Mouse (Mus musculus) limb, embryonic 14.5 days (tissue): ENCODE data around the gene Zfp53. TPM values are rescaled to one million over a fixed set of nuclear protein-coding genes. Genes with fewer than 3 reads are reported as not detected.

Experiments used
- ATAC-seq: fragments of 200-750 bp; cut with Nextera tagmentation; 2 replicates; pipeline ENCODE4 v1.8.0; 2017; ENCODE audit warnings: low read depth, moderate number of reproducible peaks, moderate TSS enrichment; ENCODE audit not compliant: low FRiP score
- DNase-seq: peaks from one replicate; pipeline ENCODE4 v3.0.0-alpha.2; 2015; ENCODE audit warnings: low spot score
- H3K27ac ChIP-seq: fragments of 300-500 bp; sonication (generic); replicated peaks from 2 replicates; pipeline ENCODE4 v1.5.1; 2014; ENCODE audit warnings: low read depth, mild to moderate bottlenecking, low read length, moderate library complexity, mixed read lengths
- H3K27me3 ChIP-seq: fragments of 300-500 bp; sonication (generic); 2 replicates; pipeline ENCODE4 v1.6.1; 2014; ENCODE audit warnings: low read length, mixed read lengths; ENCODE audit not compliant: control insufficient read depth, insufficient read depth
- H3K36me3 ChIP-seq: fragments of 300-500 bp; sonication (generic); 2 replicates; pipeline ENCODE4 v1.6.1; 2014; ENCODE audit warnings: mild to moderate bottlenecking, low read length, moderate library complexity, mixed read lengths; ENCODE audit not compliant: control insufficient read depth, insufficient read depth
- H3K4me1 ChIP-seq: fragments of 300-500 bp; sonication (generic); 2 replicates; pipeline ENCODE4 v1.6.1; 2014; ENCODE audit warnings: antibody characterized with exemption, low read length, mixed read lengths; ENCODE audit not compliant: control insufficient read depth, insufficient read depth
- H3K4me2 ChIP-seq: fragments of 300-500 bp; sonication (generic); replicated peaks from 2 replicates; pipeline ENCODE4 v1.6.1; 2014; ENCODE audit warnings: low read depth, mild to moderate bottlenecking, low read length, moderate library complexity; ENCODE audit not compliant: severe bottlenecking
- H3K4me3 ChIP-seq: fragments of 300-500 bp; sonication (generic); replicated peaks from 2 replicates; pipeline ENCODE4 v1.5.1; 2014; ENCODE audit warnings: low read length
- H3K9ac ChIP-seq: fragments of 300-500 bp; sonication (generic); 2 replicates; pipeline ENCODE4 v1.6.1; 2014; ENCODE audit warnings: mild to moderate bottlenecking, low read depth, low read length, moderate library complexity; ENCODE audit not compliant: severe bottlenecking
- H3K9me3 ChIP-seq: fragments of 300-500 bp; sonication (generic); 2 replicates; pipeline ENCODE4 v1.6.1; 2016; ENCODE audit warnings: low read length; ENCODE audit not compliant: control insufficient read depth
- POLR2A ChIP-seq: fragments of 200-500 bp; IDR thresholded peaks from 2 replicates; pipeline ENCODE4 v1.8.0; 2012; ENCODE audit warnings: inconsistent platforms, mild to moderate bottlenecking, moderate library complexity, borderline replicate concordance; ENCODE audit not compliant: insufficient read depth, insufficient read length; ENCODE audit errors: extremely low read depth
- WGBS: fragments of 180-500 bp; shearing (Covaris S2); extraction: QIAGEN DNeasy Blood & Tissue Kit; methylation state at CpG from one replicate; pipeline ENCODE4 v1.1.7; 2014; 5-methylcytosine and 5-hydroxymethylcytosine counted together
- polyA plus RNA-seq, 2 experiments: library from polyadenylated mRNA; depleted of rRNA in 1 of 2; stranded (reverse) in 1 of 2; unstranded in 1 of 2; fragments of >200 nt; fragmentation: Nextera tagmentation in 1 of 2; extraction: Ambion mirVana in 1 of 2; gene quantifications; 2 replicates each; pipeline versions ENCODE4 v1.2.1 to v1.2.3; 2012 to 2014

Gene Zfp53
- polyA plus RNA-seq, 2 experiments, result 5.3 to 10.3 TPM

DNA sequence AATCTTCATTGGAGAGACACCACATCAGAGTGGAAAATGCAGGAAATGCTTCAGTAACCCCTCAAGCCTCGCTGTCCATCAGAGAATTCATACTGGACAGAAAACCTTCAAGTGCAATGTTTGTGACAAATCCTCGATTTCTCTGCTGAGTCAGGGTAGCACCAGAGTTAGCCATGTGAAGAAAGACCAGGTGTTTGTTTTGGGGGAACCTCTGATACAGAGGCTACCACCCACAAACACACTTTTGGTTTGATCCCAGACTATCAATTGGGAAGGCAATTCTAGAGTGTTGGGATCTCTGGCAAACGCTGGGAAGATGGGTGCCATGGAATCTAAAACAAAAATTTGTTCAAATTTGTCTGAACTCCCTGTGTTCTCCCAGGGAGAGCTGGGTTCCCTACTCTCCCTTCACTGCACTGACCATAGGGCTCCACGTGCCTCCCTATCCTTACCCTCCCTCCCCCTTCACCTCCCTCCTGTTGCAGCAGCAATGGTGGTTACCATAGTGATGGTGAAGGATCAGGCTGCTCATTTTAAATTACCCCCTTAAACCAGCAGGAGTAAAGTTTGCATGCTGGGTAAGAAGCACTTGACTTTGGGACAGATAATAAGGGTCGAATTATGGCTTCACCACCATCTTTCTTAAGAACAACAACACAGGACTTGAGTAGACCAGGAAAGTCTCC lies 42.0 kb downstream of the Zfp53 start:
- Histone ChIP-seq H3K36me3 (no peaks in the 10 kb centered on the region), H3K4me3 (no peak overlapping the region), H3K9me3 (no peaks in the 10 kb centered on the region), H3K4me1 (peaks cover 14% of the 10 kb centered on the region; the same call in 1 of the 2 replicates), H3K9ac (no peak overlapping the region), H3K4me2 (no peak overlapping the region), H3K27me3 (no peaks in the 10 kb centered on the region), H3K27ac (no peak overlapping the region)
- TF ChIP-seq POLR2A, result no peak
- no peak for DNase-seq
- ATAC-seq, result no peak
- 68% methylated on average over 5 of the region's 5 CpGs for WGBS

- Histone ChIP-seq H3K9me3 (no peaks in the 10 kb centered on the region), H3K9ac (peak overlapping the region; percentile 98), H3K4me2 (peak overlapping the region; percentile 47), H3K4me3 (peak overlapping the region; percentile 79), H3K36me3 (no peaks in the 10 kb centered on the region), H3K27ac (peak overlapping the region; percentile 96), H3K27me3 (no peaks in the 10 kb centered on the region), H3K4me1 (peaks cover 14% of the 10 kb centered on the region; the same call in 1 of the 2 replicates)
- no peak for DNase-seq
- 0 out of 2 replicates have a peak, but pooled peaks have one; percentile 0 for ATAC-seq
- 69% methylated on average over 5 of the region's 5 CpGs for WGBS
- TF ChIP-seq POLR2A, result no peak
Measured at GRCm38 (mm10) chr17:21531621-21532020, 42.8 kb downstream of the Zfp53 start.

- H3K27me3 ChIP-seq, result no peaks in the 10 kb centered on the region
- H3K4me3 ChIP-seq, result peak overlapping the region; percentile 79
- peak overlapping the region; percentile 96 for H3K27ac ChIP-seq
- H3K36me3 ChIP-seq, result no peaks in the 10 kb centered on the region
- DNase-seq (peak; percentile 86), ATAC-seq (peak; percentile 92)
- WGBS, result under 1% methylated on average over 47 of the region's 54 CpGs
- peak overlapping the region; percentile 98 for H3K9ac ChIP-seq
- TF ChIP-seq POLR2A, result peak; percentile 72; the same call in 1 of the 2 replicates
- no peaks in the 10 kb centered on the region for H3K9me3 ChIP-seq
- peaks cover 14% of the 10 kb centered on the region; the same call in 1 of the 2 replicates for H3K4me1 ChIP-seq
- H3K4me2 ChIP-seq, result peak overlapping the region; percentile 47
Measured at GRCm38 (mm10) chr17:21532101-21532951, 43.5 kb downstream of the Zfp53 start.

GRCm38 (mm10) chr17:21533961-21534360 lies 45.2 kb downstream of the Zfp53 start:
- no peak for TF ChIP-seq POLR2A
- WGBS, result 69% methylated on average over 1 of the region's 1 CpGs
- no peak overlapping the region for H3K4me2 ChIP-seq
- H3K9me3 ChIP-seq, result no peaks in the 10 kb centered on the region
- H3K27me3 ChIP-seq, result no peaks in the 10 kb centered on the region
- H3K27ac ChIP-seq, result 0 out of 2 replicates have a peak overlapping the region, but pooled peaks have one; percentile 39
- no peak overlapping the region for H3K9ac ChIP-seq
- ATAC-seq, result no peak
- no peaks in the 10 kb centered on the region for H3K36me3 ChIP-seq
- DNase-seq, result no peak
- peaks cover 14% of the 10 kb centered on the region; the same call in 1 of the 2 replicates for H3K4me1 ChIP-seq
- H3K4me3 ChIP-seq, result no peak overlapping the region

GRCm38 (mm10) chr17:21534460-21535095 lies 45.8 kb downstream of the Zfp53 start:
- Histone ChIP-seq H3K4me2 (peak overlapping the region; percentile 64), H3K4me1 (peaks cover 14% of the 10 kb centered on the region; the same call in 1 of the 2 replicates), H3K9me3 (no peaks in the 10 kb centered on the region), H3K36me3 (no peaks in the 10 kb centered on the region), H3K27me3 (no peaks in the 10 kb centered on the region), H3K9ac (no peak overlapping the region), H3K4me3 (no peak overlapping the region), H3K27ac (0 out of 2 replicates have a peak overlapping the region, but pooled peaks have one; percentile 46)
- ATAC-seq (peak; percentile 45; the same call in 1 of the 2 replicates), DNase-seq (peak; percentile 92)
- no peak for TF ChIP-seq POLR2A
- 16% methylated on average over 4 of the region's 4 CpGs for WGBS
